Mouse (Mus musculus): ENCODE measurements at regions not wholly inside any gene's neighbourhood (a gene's known extent, or its start where the extent isn't known, plus 50 kb on each side); places are given as distances from the start of the nearest gene placed in this dataset.

GRCm38 (mm10) chr15:62153222-62153621 lies 1230.4 kb upstream of the A1bg start:
- no peak for TF ChIP-seq POLR2A (IDR thresholded peaks at IDR 0.05; ENCODE audit: insufficient read length, low read depth)
- TF ChIP-seq USF1 (IDR thresholded peaks at IDR 0.05; ENCODE audit: low read depth) = no peak
- TF ChIP-seq SRF (IDR thresholded peaks at IDR 0.05; ENCODE audit: control insufficient read depth, insufficient read length, low read depth) = no peak
- TF ChIP-seq REST (IDR thresholded peaks at IDR 0.05; ENCODE audit: insufficient read depth, insufficient read length) = no peak
- no peak for TF ChIP-seq MYOG (IDR thresholded peaks at IDR 0.05; ENCODE audit: control insufficient read depth in 1 of 3, insufficient read depth in 1 of 3, insufficient read length in 2 of 3, low read depth in 2 of 3)
- no peak for TF ChIP-seq MYOD1 (IDR thresholded peaks at IDR 0.05; ENCODE audit: control insufficient read depth in 1 of 3, insufficient read length in 2 of 3, low read depth in 2 of 3)
- no peak for TF ChIP-seq TCF3 (IDR thresholded peaks at IDR 0.05; ENCODE audit: insufficient read length, low read depth)
- no peak for TF ChIP-seq TCF12 (IDR thresholded peaks at IDR 0.05; ENCODE audit: insufficient read depth, poor library complexity, severe bottlenecking)
